Mouse (Mus musculus) kidney, postnatal 36 days (tissue): ENCODE data around the gene Ifi207.
"Not testable (repeated sequence)": the region's sequence is repeated elsewhere in the genome, so short reads cannot be mapped to it uniquely, and the experiment has no call there.

Experiments used
- DNase-seq, 2 experiments: peaks; one replicate each; pipeline ENCODE4 v3.0.0; 2021 to 2022; ENCODE audit warnings: mixed read lengths in 2 of 2

Ifi207 gene

GRCm38 (mm10) chr1:173741656-173742055, at the start of gene Ifi207:
Gene Ifi207, minus strand, starts transcription at chr1:173741747.
- DNase-seq, result no peak

DNA sequence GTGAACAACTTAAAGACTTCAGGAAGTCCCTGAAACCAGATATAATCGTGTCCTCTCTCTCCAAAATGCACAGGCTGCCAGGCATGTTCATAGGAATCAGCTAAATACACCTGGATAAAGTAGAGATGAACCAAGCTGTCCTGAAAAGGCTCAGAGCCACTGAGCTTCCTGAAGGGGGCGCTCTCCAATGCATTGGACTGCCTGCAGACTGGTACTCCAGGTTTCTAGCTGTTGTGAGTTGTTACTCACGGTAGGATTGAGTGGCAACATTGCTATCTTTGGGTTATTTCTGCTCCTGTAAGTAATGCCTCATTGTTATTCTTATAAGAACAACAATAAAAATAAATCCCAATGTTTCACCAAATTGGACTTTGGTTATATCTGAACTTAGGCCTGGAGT, 31.9 kb upstream of the Ifi207 start:
- DNase-seq, result not testable (repeated sequence)

- DNase-seq, result peak; percentile 51 to 59
Observed at GRCm38 (mm10) chr1:173766848-173767617, 25.5 kb upstream of the Ifi207 start, which contains the start of gene Ifi204. Gene Ifi204, minus strand, starts transcription at chr1:173766943.

DNA sequence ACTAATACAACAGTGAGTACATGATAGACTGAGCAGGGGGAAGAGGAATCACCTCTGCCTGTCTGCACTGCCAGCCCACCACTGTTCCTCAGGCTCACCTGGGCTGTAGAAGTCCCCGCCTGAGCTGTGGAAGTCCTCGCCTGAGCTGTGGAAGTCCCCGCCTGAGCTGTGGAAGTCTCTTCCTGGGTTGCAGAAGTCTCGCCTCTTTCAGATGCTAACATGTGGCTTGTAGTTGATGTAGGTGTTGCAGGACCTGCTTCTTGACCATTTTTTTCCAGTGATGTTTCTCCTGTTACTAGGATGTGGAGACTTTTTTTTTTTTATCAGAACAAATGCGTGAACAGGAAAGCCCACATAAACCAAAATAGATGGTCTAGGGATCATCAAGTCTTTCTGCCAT, 18.5 kb upstream of the Ifi207 start:
- not testable (repeated sequence) for DNase-seq

- peak in 1 of 2 experiments; percentile 7 for DNase-seq
Observed at GRCm38 (mm10) chr1:173742262-173742661, 715 bp upstream of the Ifi207 start.

DNA sequence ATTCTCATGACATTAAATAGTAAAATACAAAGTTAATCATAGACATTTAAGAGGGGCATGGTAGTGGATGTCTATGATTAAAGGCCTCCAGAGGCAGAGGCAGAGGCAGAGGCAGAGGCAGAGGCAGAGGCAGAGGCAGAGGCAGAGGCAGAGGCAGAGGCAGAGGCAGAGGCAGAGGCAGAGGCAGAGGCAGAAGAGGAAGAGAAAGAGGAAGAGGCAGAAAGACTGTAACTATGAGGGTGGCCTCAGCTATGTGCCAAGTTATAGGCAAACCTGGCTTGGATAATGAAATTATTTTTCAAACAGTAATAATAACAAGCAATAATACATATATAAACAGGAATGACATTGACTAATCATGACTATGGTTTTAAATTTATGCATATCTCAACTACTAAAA, 1.0 kb downstream of the Ifi207 start:
- no peak for DNase-seq

DNA sequence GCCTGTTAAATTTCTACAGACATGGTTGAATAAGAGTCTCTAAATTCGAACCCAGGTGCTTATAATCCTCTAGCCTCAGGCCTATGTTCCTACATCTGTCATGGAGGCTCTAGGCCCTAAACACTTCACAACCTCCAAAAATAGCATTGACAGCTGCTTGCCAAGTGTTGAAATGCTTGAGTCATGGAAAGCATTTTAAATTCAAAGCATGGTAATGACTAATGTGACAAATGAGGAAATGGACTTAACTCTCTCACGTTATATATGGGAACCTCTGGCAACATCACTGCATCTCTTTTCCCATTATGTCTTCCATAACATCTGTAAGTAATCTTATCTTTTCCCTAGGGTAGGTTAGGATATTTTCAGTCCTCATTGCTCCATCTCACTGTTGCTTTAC, 4.6 kb downstream of the Ifi207 start:
- no peak for DNase-seq

GRCm38 (mm10) chr1:173735015-173735414, 6.5 kb downstream of the Ifi207 start:
- DNase-seq, result not testable (repeated sequence)

DNA sequence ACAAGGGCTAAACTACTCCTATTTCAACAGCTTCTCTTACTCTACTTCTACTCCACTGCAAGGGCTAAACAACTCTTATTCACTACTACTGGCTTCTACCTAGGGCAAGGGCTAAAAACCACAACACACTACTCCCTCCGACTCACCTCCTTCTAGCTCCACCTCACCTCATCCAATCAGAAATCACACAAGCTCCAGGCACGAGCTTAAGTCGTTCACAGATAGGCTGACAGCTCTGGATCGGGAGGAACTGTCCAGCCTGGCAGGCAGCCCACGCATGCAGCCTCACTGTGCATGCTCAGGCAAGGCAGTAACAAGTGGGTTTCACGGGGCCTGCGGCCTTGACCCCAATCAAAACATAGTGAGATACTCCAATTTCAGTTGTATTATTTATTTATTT, 8.3 kb downstream of the Ifi207 start:
- peak in 1 of 2 experiments; percentile 3 for DNase-seq

- DNase-seq, result no peak
Observed at GRCm38 (mm10) chr1:173694270-173694669, 47.3 kb downstream of the Ifi207 start.

DNA sequence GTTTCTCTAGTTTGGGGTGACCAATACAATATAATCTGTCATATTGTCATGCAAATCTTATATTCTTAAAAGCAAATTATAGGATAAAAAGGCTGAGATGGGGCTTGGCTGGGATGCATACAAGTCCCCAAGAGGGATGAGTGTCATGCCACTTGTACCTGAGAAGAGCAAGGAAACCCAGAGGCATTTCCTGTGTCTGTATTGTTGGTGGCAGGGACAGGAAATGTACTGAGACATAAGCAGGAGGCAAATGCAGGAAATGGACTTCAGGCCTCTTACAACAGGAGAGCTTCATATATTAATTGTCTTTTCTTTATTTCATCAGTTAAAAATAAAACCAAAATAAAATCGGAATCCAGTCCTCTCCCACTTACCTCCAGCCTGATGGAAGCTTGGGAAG, 62.9 kb downstream of the Ifi207 start:
- DNase-seq, result not testable (repeated sequence)

GRCm38 (mm10) chr1:173673458-173674097, 68.0 kb downstream of the Ifi207 start, which contains the start of gene Ifi208:
Gene Ifi208, plus strand, starts transcription at chr1:173673675.
- DNase-seq, result peak in 1 of 2 experiments; percentile 5
